Mouse (Mus musculus): ENCODE measurements around the gene Trim8. TPM values are rescaled to one million over a fixed set of nuclear protein-coding genes. Genes with fewer than 3 reads are reported as not detected.
A peak's percentile ranks its signal among the peaks of the same experiment; 100 is the strongest.

Gene Trim8
- polyA plus RNA-seq, 1 experiment, result 4.2 TPM

- no peak overlapping the region for H3K4me3 ChIP-seq (replicated peaks)
- H3K9me3 ChIP-seq (ENCODE audit: control insufficient read depth, low read length), result no peaks in the 10 kb centered on the region
- peaks cover 36% of the 10 kb centered on the region for H3K4me1 ChIP-seq (ENCODE audit: control insufficient read depth)
- peaks cover 55% of the 10 kb centered on the region for H3K36me3 ChIP-seq (ENCODE audit: control insufficient read depth)
- no peak for TF ChIP-seq TAL1 (IDR thresholded peaks at IDR 0.05; ENCODE audit: low read length)
- no peak for TF ChIP-seq GATA1 (IDR thresholded peaks at IDR 0.05; ENCODE audit: low read length)
- H3K27me3 ChIP-seq (ENCODE audit: control insufficient read depth), result no peaks in the 10 kb centered on the region
These were observed 42.2 kb upstream of the Trim8 start for GRCm38 (mm10) chr19:46459256-46459655.

- H3K9me3 ChIP-seq (ENCODE audit: control insufficient read depth, low read length), result no peaks in the 10 kb centered on the region
- TF ChIP-seq TAL1 (IDR thresholded peaks at IDR 0.05; ENCODE audit: low read length) (no peak), GATA1 (IDR thresholded peaks at IDR 0.05; ENCODE audit: low read length) (no peak)
- no peaks in the 10 kb centered on the region for H3K27me3 ChIP-seq (ENCODE audit: control insufficient read depth)
- peaks cover 30% of the 10 kb centered on the region for H3K4me1 ChIP-seq (ENCODE audit: control insufficient read depth)
- no peak overlapping the region for H3K4me3 ChIP-seq (replicated peaks)
- H3K36me3 ChIP-seq (ENCODE audit: control insufficient read depth), result peaks cover 51% of the 10 kb centered on the region
These were observed 41.6 kb upstream of the Trim8 start for GRCm38 (mm10) chr19:46459889-46460288.

- peaks cover 33% of the 10 kb centered on the region for H3K36me3 ChIP-seq (ENCODE audit: control insufficient read depth)
- TF ChIP-seq TAL1 (IDR thresholded peaks at IDR 0.05; ENCODE audit: low read length) (no peak), GATA1 (IDR thresholded peaks at IDR 0.05; ENCODE audit: low read length) (no peak)
- H3K9me3 ChIP-seq (ENCODE audit: control insufficient read depth, low read length), result no peaks in the 10 kb centered on the region
- peaks cover 5% of the 10 kb centered on the region for H3K4me1 ChIP-seq (ENCODE audit: control insufficient read depth)
- no peak overlapping the region for H3K4me3 ChIP-seq (replicated peaks)
- no peaks in the 10 kb centered on the region for H3K27me3 ChIP-seq (ENCODE audit: control insufficient read depth)
These were observed 38.9 kb upstream of the Trim8 start for GRCm38 (mm10) chr19:46462574-46462973.

- Histone ChIP-seq H3K4me1 (ENCODE audit: control insufficient read depth) (no peaks in the 10 kb centered on the region; the same call in 1 of the 2 replicates), H3K36me3 (ENCODE audit: control insufficient read depth) (peaks cover 27% of the 10 kb centered on the region)
These were observed 38.1 kb upstream of the Trim8 start for GRCm38 (mm10) chr19:46463446-46463845.

GRCm38 (mm10) chr19:46466160-46466559 lies 35.3 kb upstream of the Trim8 start:
- Histone ChIP-seq H3K9me3 (ENCODE audit: control insufficient read depth, low read length) (no peaks in the 10 kb centered on the region), H3K27me3 (ENCODE audit: control insufficient read depth) (no peaks in the 10 kb centered on the region), H3K4me1 (ENCODE audit: control insufficient read depth) (peaks cover 10% of the 10 kb centered on the region), H3K4me3 (replicated peaks) (no peak overlapping the region), H3K36me3 (ENCODE audit: control insufficient read depth) (peaks cover 4% of the 10 kb centered on the region)
- no peak for TF ChIP-seq GATA1 (IDR thresholded peaks at IDR 0.05; ENCODE audit: low read length)
- TF ChIP-seq TAL1 (IDR thresholded peaks at IDR 0.05; ENCODE audit: low read length), result no peak

More at GRCm38 (mm10) chr19:46463446-46463845, 38.1 kb upstream of the Trim8 start:
- TF ChIP-seq TAL1 (IDR thresholded peaks at IDR 0.05; ENCODE audit: low read length), result no peak
- no peak for TF ChIP-seq GATA1 (IDR thresholded peaks at IDR 0.05; ENCODE audit: low read length)
- Histone ChIP-seq H3K4me3 (replicated peaks) (no peak overlapping the region), H3K27me3 (ENCODE audit: control insufficient read depth) (no peaks in the 10 kb centered on the region), H3K9me3 (ENCODE audit: control insufficient read depth, low read length) (no peaks in the 10 kb centered on the region)

GRCm38 (mm10) chr19:46467051-46467503 lies 34.4 kb upstream of the Trim8 start:
- Histone ChIP-seq H3K9me3 (ENCODE audit: control insufficient read depth, low read length) (no peaks in the 10 kb centered on the region), H3K4me1 (ENCODE audit: control insufficient read depth) (peaks cover 17% of the 10 kb centered on the region), H3K4me3 (replicated peaks) (no peak overlapping the region), H3K27me3 (ENCODE audit: control insufficient read depth) (no peaks in the 10 kb centered on the region), H3K36me3 (ENCODE audit: control insufficient read depth) (peaks cover 2% of the 10 kb centered on the region; the same call in 1 of the 2 replicates)
- no peak for TF ChIP-seq GATA1 (IDR thresholded peaks at IDR 0.05; ENCODE audit: low read length)
- TF ChIP-seq TAL1 (IDR thresholded peaks at IDR 0.05; ENCODE audit: low read length), result no peak

GRCm38 (mm10) chr19:46470364-46471240 lies 30.9 kb upstream of the Trim8 start:
- TF ChIP-seq TAL1 (IDR thresholded peaks at IDR 0.05; ENCODE audit: low read length), result no peak
- TF ChIP-seq GATA1 (IDR thresholded peaks at IDR 0.05; ENCODE audit: low read length), result peak; percentile 48; the same call in 1 of the 2 replicates
- peaks cover 17% of the 10 kb centered on the region for H3K4me1 ChIP-seq (ENCODE audit: control insufficient read depth)
- H3K9me3 ChIP-seq (ENCODE audit: control insufficient read depth, low read length), result no peaks in the 10 kb centered on the region
- H3K27me3 ChIP-seq (ENCODE audit: control insufficient read depth), result no peaks in the 10 kb centered on the region
- no peak overlapping the region for H3K4me3 ChIP-seq (replicated peaks)
- H3K36me3 ChIP-seq (ENCODE audit: control insufficient read depth), result peaks cover 13% of the 10 kb centered on the region

GRCm38 (mm10) chr19:46471324-46472093 lies 30.0 kb upstream of the Trim8 start:
- H3K4me1 ChIP-seq (ENCODE audit: control insufficient read depth), result peaks cover 17% of the 10 kb centered on the region
- H3K9me3 ChIP-seq (ENCODE audit: control insufficient read depth, low read length), result no peaks in the 10 kb centered on the region
- no peaks in the 10 kb centered on the region for H3K27me3 ChIP-seq (ENCODE audit: control insufficient read depth)
- TF ChIP-seq TAL1 (IDR thresholded peaks at IDR 0.05; ENCODE audit: low read length) (no peak), GATA1 (IDR thresholded peaks at IDR 0.05; ENCODE audit: low read length) (no peak)
- peaks cover 17% of the 10 kb centered on the region for H3K36me3 ChIP-seq (ENCODE audit: control insufficient read depth)
- no peak overlapping the region for H3K4me3 ChIP-seq (replicated peaks)

GRCm38 (mm10) chr19:46477432-46477845 lies 24.1 kb upstream of the Trim8 start:
- Histone ChIP-seq H3K36me3 (ENCODE audit: control insufficient read depth) (peaks cover 34% of the 10 kb centered on the region), H3K4me3 (replicated peaks) (no peak overlapping the region), H3K9me3 (ENCODE audit: control insufficient read depth, low read length) (no peaks in the 10 kb centered on the region), H3K4me1 (ENCODE audit: control insufficient read depth) (peaks cover 26% of the 10 kb centered on the region), H3K27me3 (ENCODE audit: control insufficient read depth) (no peaks in the 10 kb centered on the region)
- TF ChIP-seq TAL1 (IDR thresholded peaks at IDR 0.05; ENCODE audit: low read length) (no peak), GATA1 (IDR thresholded peaks at IDR 0.05; ENCODE audit: low read length) (no peak)

All from erythroblast, embryonic 14.5 days (primary cell).